Mouse (Mus musculus) CH12.LX (cell line): ENCODE measurements at regions not wholly inside any gene's neighbourhood (a gene's known extent, or its start where the extent isn't known, plus 50 kb on each side); places are given as distances from the start of the nearest gene placed in this dataset.

Experiments used
- DNase-seq: peaks from one replicate; pipeline ENCODE4 v3.0.0-alpha.2; 2013; ENCODE audit errors: extremely low read depth
- H3K27ac ChIP-seq: 2 replicates; pipeline ENCODE4 v1.5.1; 2012; ENCODE audit warnings: low read depth, mild to moderate bottlenecking, control low read depth, moderate library complexity; ENCODE audit not compliant: insufficient read depth
- H3K27me3 ChIP-seq: replicated peaks from 2 replicates; pipeline ENCODE3; 2012; ENCODE audit warnings: inconsistent platforms
- H3K36me3 ChIP-seq, 2 experiments: replicated peaks in 1 of 2; 2 replicates each; pipeline versions ENCODE3 to v1.6.1; 2012; ENCODE audit warnings: inconsistent platforms in 1 of 2, low read length in 1 of 2, mild to moderate bottlenecking in 1 of 2, mixed read lengths in 1 of 2, moderate library complexity in 1 of 2; ENCODE audit not compliant: control insufficient read depth in 1 of 2, insufficient read depth in 1 of 2
- H3K4me1 ChIP-seq, 2 experiments: 2 replicates each; pipeline ENCODE4 v1.6.1; 2012; ENCODE audit warnings: inconsistent platforms in 1 of 2, moderate library complexity in 1 of 2; ENCODE audit not compliant: insufficient read depth in 2 of 2, control insufficient read depth in 1 of 2
- H3K4me2 ChIP-seq: 2 replicates; pipeline ENCODE4 v1.6.1; 2012; ENCODE audit warnings: low read depth, mild to moderate bottlenecking, control low read depth; ENCODE audit not compliant: poor library complexity, insufficient read depth, severe bottlenecking
- H3K4me3 ChIP-seq, 3 experiments: fragments of 150-350 bp in 1 of 3; sonication (generic) in 1 of 3; replicated peaks in 1 of 3; 2 replicates each; pipeline versions ENCODE3 to v1.5.1; 2011 to 2012; ENCODE audit warnings: low read depth in 2 of 3, low read length in 2 of 3, mild to moderate bottlenecking in 2 of 3, moderate library complexity in 2 of 3, control low read depth in 1 of 3, improper control_type of control experiment in 1 of 3, inconsistent platforms in 1 of 3, mixed read lengths in 1 of 3; ENCODE audit not compliant: poor library complexity in 1 of 3
- H3K79me2 ChIP-seq: replicated peaks from 2 replicates; pipeline ENCODE4 v1.6.1; 2012; ENCODE audit warnings: mild to moderate bottlenecking, moderate library complexity; ENCODE audit not compliant: control insufficient read depth, poor library complexity, insufficient read depth, severe bottlenecking; ENCODE audit errors: extremely low read depth
- H3K9ac ChIP-seq: 2 replicates; pipeline ENCODE4 v1.6.1; 2012; ENCODE audit warnings: low read depth, mild to moderate bottlenecking, control low read depth, moderate library complexity; ENCODE audit not compliant: insufficient read depth
- H3K9me3 ChIP-seq: replicated peaks from 2 replicates; pipeline ENCODE3; 2012; ENCODE audit warnings: low read length, inconsistent platforms, mixed read lengths
- E2F4 ChIP-seq: IDR thresholded peaks from 2 replicates; pipeline ENCODE4 v1.6.1; 2011; ENCODE audit warnings: low read depth, low read length, improper control_type of control experiment; ENCODE audit not compliant: insufficient replicate concordance
- EP300 ChIP-seq: IDR thresholded peaks from 2 replicates; pipeline ENCODE4 v1.6.1; 2011; ENCODE audit warnings: low read length, improper control_type of control experiment
- ETS1 ChIP-seq: conservative IDR thresholded peaks from 2 replicates; pipeline ENCODE4 v1.6.1; 2012; ENCODE audit warnings: low read depth, mild to moderate bottlenecking, inconsistent platforms, low read length, improper control_type of control experiment, moderate library complexity
- GABPA ChIP-seq: IDR thresholded peaks from 2 replicates; pipeline ENCODE4 v1.6.1; 2012; ENCODE audit warnings: low read depth, low read length, improper control_type of control experiment, inconsistent platforms; ENCODE audit not compliant: insufficient replicate concordance
- JUN ChIP-seq: IDR thresholded peaks from 2 replicates; pipeline ENCODE4 v1.6.1; 2011; ENCODE audit warnings: low read depth, mild to moderate bottlenecking, low read length, improper control_type of control experiment, moderate library complexity; ENCODE audit not compliant: insufficient read depth
- JUND ChIP-seq: conservative IDR thresholded peaks from 2 replicates; pipeline ENCODE4 v1.6.1; 2011; ENCODE audit warnings: low read depth, low read length, improper control_type of control experiment
- KAT2A ChIP-seq: IDR thresholded peaks from 2 replicates; pipeline ENCODE4 v1.6.1; 2012; ENCODE audit warnings: low read length, improper control_type of control experiment, inconsistent platforms; ENCODE audit not compliant: insufficient replicate concordance
- MAFK ChIP-seq: IDR thresholded peaks from 2 replicates; pipeline ENCODE4 v1.6.1; 2011; ENCODE audit warnings: low read length, improper control_type of control experiment; ENCODE audit not compliant: insufficient replicate concordance
- MAZ ChIP-seq: IDR thresholded peaks from 2 replicates; pipeline ENCODE4 v1.6.1; 2012; ENCODE audit warnings: low read depth, mild to moderate bottlenecking, inconsistent platforms, low read length, improper control_type of control experiment, moderate library complexity
- NELFE ChIP-seq: IDR thresholded peaks from 2 replicates; pipeline ENCODE4 v1.6.1; 2011; ENCODE audit warnings: low read depth, low read length, improper control_type of control experiment
- PAX5 ChIP-seq: IDR thresholded peaks from 2 replicates; pipeline ENCODE4 v1.6.1; 2012; ENCODE audit warnings: low read length, inconsistent platforms, mixed read lengths
- POLR2A ChIP-seq: IDR thresholded peaks from 2 replicates; pipeline ENCODE4 v1.6.1; 2011; ENCODE audit warnings: low read depth, mild to moderate bottlenecking, improper control_type of control experiment, low read length
- POLR2AphosphoS2 ChIP-seq: IDR thresholded peaks from 2 replicates; pipeline ENCODE4 v1.6.1; 2011; ENCODE audit warnings: low read depth, low read length, improper control_type of control experiment
- RAD21 ChIP-seq: IDR thresholded peaks from 2 replicates; pipeline ENCODE4 v1.6.1; 2011; ENCODE audit warnings: low read depth, mild to moderate bottlenecking, low read length, improper control_type of control experiment, moderate library complexity
- TBP ChIP-seq: conservative IDR thresholded peaks from 2 replicates; pipeline ENCODE4 v1.6.1; 2011; ENCODE audit warnings: low read depth, low read length, improper control_type of control experiment
- TCF12 ChIP-seq: IDR thresholded peaks from 2 replicates; pipeline ENCODE4 v1.6.1; 2014; ENCODE audit warnings: low read depth, mild to moderate bottlenecking, inconsistent platforms, low read length, improper control_type of control experiment
- ZKSCAN1 ChIP-seq: IDR thresholded peaks from 2 replicates; pipeline ENCODE4 v1.6.1; 2012; ENCODE audit warnings: low read depth, inconsistent platforms, low read length, improper control_type of control experiment, borderline replicate concordance
- ZNF384 ChIP-seq: IDR thresholded peaks from 2 replicates; pipeline ENCODE4 v1.6.1; 2012; ENCODE audit warnings: low read depth, low read length, improper control_type of control experiment, inconsistent platforms
- dilution Hi-C: fragments of 300-500 bp; cut with MboI; formaldehyde crosslinking; loops from 2 replicates; pipeline ENCODE4 v1.14.3; 2020; ENCODE audit warnings: low sequenced_read_pairs; ENCODE audit not compliant: extremely low pct_unique_long_range_greater_than_20kb, extremely low pct_ligation_motif_present
- in situ Hi-C: fragments of 300-500 bp; cut with MboI; formaldehyde crosslinking; loops from 3 replicates; pipeline ENCODE4 v1.14.3; 2019; ENCODE audit warnings: low sequenced_read_pairs, low pct_ligation_motif_present, low pct_unique_long_range_greater_than_20kb, mixed read lengths

DNA sequence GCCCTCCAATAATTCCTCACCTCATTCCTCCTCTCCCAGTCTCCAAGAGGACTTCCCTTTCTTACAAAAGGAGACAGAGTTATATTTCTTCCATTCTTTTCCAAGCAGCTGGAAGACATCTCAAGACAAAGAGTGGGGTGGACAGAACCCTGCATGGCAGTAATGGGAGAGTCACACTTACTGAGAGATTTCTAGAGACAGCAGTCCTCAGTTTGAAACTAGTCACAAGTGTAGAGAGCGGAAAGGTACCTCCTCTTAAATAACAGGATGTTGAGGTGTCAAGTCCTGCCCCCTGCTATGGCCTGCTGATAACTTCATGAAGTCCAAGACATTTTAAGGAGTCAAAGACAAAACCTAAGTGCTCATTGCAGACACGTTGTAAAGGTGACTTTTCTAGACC, 875.9 kb upstream of the Ctnnd2 start:
- H3K9ac ChIP-seq = no peak overlapping the region
- dilution Hi-C loops = no loop called here
- H3K79me2 ChIP-seq = no peaks in the 10 kb centered on the region
- in situ Hi-C loops = no loop called here
- no peaks in the 10 kb centered on the region for H3K36me3 ChIP-seq
- H3K4me2 ChIP-seq = no peak overlapping the region
- no peaks in the 10 kb centered on the region for H3K27me3 ChIP-seq
- DNase-seq = no peak
- H3K4me3 ChIP-seq = no peak overlapping the region
- H3K27ac ChIP-seq = no peak overlapping the region
- H3K9me3 ChIP-seq = peaks cover 32% of the 10 kb centered on the region
- H3K4me1 ChIP-seq = no peaks in the 10 kb centered on the region
- TF ChIP-seq MAFK (no peak), ZKSCAN1 (no peak), JUN (no peak), MAZ (no peak), PAX5 (no peak), KAT2A (no peak), ZNF384 (no peak), E2F4 (no peak), POLR2A (no peak), POLR2AphosphoS2 (no peak), JUND (no peak), NELFE (no peak), TCF12 (no peak), TBP (no peak), EP300 (no peak), RAD21 (no peak), GABPA (no peak), ETS1 (no peak)
- TF ChIP-seq, all 38 proteins: peak for 0
